Mouse (Mus musculus): ENCODE data around the gene Piezo1.

DNA sequence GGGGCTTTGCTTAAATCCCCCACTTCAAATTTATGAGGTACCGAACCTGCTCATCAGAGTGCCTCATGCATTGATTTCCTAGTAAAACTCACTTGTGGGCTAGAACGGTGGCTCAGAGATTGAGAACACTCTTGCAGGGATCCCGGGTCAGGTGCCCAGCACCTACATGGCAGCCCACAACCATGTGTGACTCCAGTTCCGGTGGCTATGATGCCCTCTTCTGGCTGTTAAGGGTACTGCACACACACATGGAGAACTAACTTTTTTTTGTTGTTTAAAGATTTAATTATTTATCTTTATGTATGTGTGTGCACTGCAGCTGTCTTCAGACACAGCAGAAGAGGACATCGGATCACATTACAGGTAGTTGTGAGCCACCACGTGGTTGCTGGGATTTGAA lies 115.8 kb downstream of the Piezo1 start:
- peak; percentile 29; the same call in 1 of the 2 replicates for TF ChIP-seq CTCF (IDR thresholded peaks at IDR 0.05; ENCODE audit: low read depth, low read length)
- TF ChIP-seq TAL1 (conservative IDR thresholded peaks at IDR 0.05; ENCODE audit: low read depth, low read length), result no peak
- TF ChIP-seq GATA1 (IDR thresholded peaks at IDR 0.05; ENCODE audit: borderline replicate concordance, low read length), result no peak
- TF ChIP-seq POLR2AphosphoS5 (IDR thresholded peaks at IDR 0.05; ENCODE audit: insufficient replicate concordance, low read depth, low read length), result no peak

All from G1E (cell line).